Mouse (Mus musculus) liver, embryonic 14.5 days (tissue): Measurements from ENCODE around the gene Lrrc43.

Source experiments
- CTCF ChIP-seq: IDR thresholded peaks from 2 replicates; pipeline ENCODE4 v1.5.1; 2016; ENCODE audit warnings: antibody characterized with exemption, low read depth, control low read depth
- EP300 ChIP-seq: IDR thresholded peaks from 2 replicates; pipeline ENCODE4 v1.6.1; 2016; ENCODE audit warnings: antibody characterized with exemption, low read depth

DNA sequence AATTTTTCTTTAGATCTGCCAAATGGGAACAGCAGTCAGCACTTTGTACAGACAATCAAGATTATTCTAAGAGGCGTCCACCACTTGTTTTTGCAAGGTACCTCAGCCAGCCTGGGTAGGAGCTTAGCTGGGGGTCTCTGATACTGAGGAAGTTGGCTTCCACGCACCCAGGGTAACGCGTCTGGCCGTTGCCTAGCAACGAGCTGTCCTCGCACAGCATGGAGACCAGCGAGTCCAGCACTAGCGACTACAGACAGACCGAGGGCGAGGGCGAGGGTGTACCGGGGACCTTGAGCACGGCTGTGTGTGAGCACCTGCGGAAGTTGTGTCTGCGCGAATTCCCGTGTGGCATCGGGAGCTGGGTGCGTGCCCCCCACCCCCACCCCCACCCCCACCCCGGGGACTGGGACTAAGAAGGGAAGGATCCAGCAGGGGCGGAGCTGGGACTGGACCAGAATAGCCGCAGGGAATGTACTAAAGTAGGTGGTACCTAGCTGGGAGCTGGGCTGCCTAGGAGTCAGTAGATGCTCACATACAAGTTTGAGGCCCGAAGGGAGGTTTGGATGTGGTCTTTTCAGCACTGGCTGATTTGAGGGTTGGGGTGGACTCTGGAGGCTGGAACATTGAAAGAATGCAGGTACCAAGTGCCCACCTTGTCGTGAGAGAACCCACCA is at the start of gene Lrrc43, which contains the start of gene Il31:
- TF ChIP-seq CTCF (no peak), EP300 (no peak)
